In genomic region chr1:64519901-64520300, GRCm38 (mm10) we compare ENCODE assay signal across 18 mouse cellular contexts. TPM values are rescaled to one million over a fixed set of nuclear protein-coding genes. Genes with fewer than 3 reads are reported as not detected.
DNase-seq lines count a peak whose midpoint lies in the region; ATAC-seq and TF ChIP-seq lines count a peak whose summit lies in the region.
"Had no signal": no experiment of that assay in that cellular context is flagged by ENCODE, and none has a peak within 500 bp of the region (broad histone marks: within the 10 kb centered on the region; RNA-seq: fewer than 3 reads in every experiment).

No protein-coding gene starts in this region.

- DNase-seq in heart, postnatal 36 days: no peak
- peak; percentile 48 for DNase-seq in heart, postnatal 0 days (ENCODE audit: low spot score)
- no peak for DNase-seq in heart, adult 18-20 months
- DNase-seq in lung, adult 18-20 months: no peak
- DNase-seq: adrenal gland, postnatal 10 days; cerebellum, adult 11 months; cerebellum, adult 8-10 months; cerebellum, postnatal 14 days; embryo, embryonic 11 days; gastrocnemius, postnatal 36 days; heart, adult 11 months had no signal

- ATAC-seq in heart, embryonic 11.5 days (replicated peaks; ENCODE audit: insufficient number of reproducible peaks, low FRiP score, low TSS enrichment): no peak
- ATAC-seq in heart, postnatal 0 days (ENCODE audit: insufficient read depth, low read depth): no peak
- ATAC-seq in lung, embryonic 16.5 days (ENCODE audit: low read depth): 0 out of 2 replicates have a peak, but pooled peaks have one; percentile 65
- ATAC-seq: forebrain, embryonic 15.5 days had no signal

- no peak for TF ChIP-seq EP300 in heart, postnatal 0 days (IDR thresholded peaks at IDR 0.05; ENCODE audit: low read depth)

- intact Hi-C loops in heart, postnatal 36 days (cut with DNase I): no loop called here

- WGBS in heart, embryonic 11.5 days (ENCODE audit: insufficient replicate concordance): 33% methylated on average over 1 of the region's 1 CpGs
- 12% methylated on average over 1 of the region's 1 CpGs for WGBS in heart, postnatal 0 days
- WGBS in lung, embryonic 16.5 days: 32% methylated on average over 1 of the region's 1 CpGs

- H3K4me3 ChIP-seq in heart, embryonic 11.5 days (ENCODE audit: low read depth, low read length): no peak overlapping the region
- H3K4me3 ChIP-seq in heart, postnatal 0 days (ENCODE audit: low read depth, low read length): no peak overlapping the region
- H3K4me3 ChIP-seq in lung, embryonic 16.5 days (ENCODE audit: low read length): no peak overlapping the region
- H3K4me3 ChIP-seq in embryonic fibroblast, embryonic 13.5 days (ENCODE audit: insufficient read depth, low read length): no peak overlapping the region
- H3K4me3 ChIP-seq: embryonic facial prominence, embryonic 15.5 days; forebrain, embryonic 15.5 days; heart, embryonic 15.5 days; hindbrain, embryonic 15.5 days had no signal

- no peak for TF ChIP-seq CTCF in heart, postnatal 0 days (IDR thresholded peaks at IDR 0.05; ENCODE audit: low read depth)
- TF ChIP-seq CTCF in embryonic fibroblast, embryonic 13.5 days (IDR thresholded peaks at IDR 0.05; ENCODE audit: borderline replicate concordance, insufficient read depth, low read length): no peak

- peak overlapping the region; percentile 47 for H3K27ac ChIP-seq in heart, embryonic 11.5 days (ENCODE audit: low read depth, low read length)
- H3K27ac ChIP-seq in heart, postnatal 0 days (ENCODE audit: low read depth): 0 out of 2 replicates have a peak overlapping the region, but pooled peaks have one; percentile 5
- H3K27ac ChIP-seq in lung, embryonic 16.5 days (ENCODE audit: low read length): no peak overlapping the region
- peak overlapping the region; percentile 24; the same call in 1 of the 2 replicates for H3K27ac ChIP-seq in embryonic fibroblast, embryonic 13.5 days (ENCODE audit: insufficient read depth, low read length)
- H3K27ac ChIP-seq: embryonic facial prominence, embryonic 15.5 days; forebrain, embryonic 15.5 days; heart, embryonic 15.5 days; hindbrain, embryonic 15.5 days had no signal

- H3K36me3 ChIP-seq in heart, embryonic 11.5 days (ENCODE audit: control insufficient read depth, insufficient read depth, low read length): no peaks in the 10 kb centered on the region
- H3K36me3 ChIP-seq in heart, postnatal 0 days (replicated peaks; ENCODE audit: control insufficient read depth, insufficient read depth, low read length): no peaks in the 10 kb centered on the region
- no peaks in the 10 kb centered on the region for H3K36me3 ChIP-seq in lung, embryonic 16.5 days (ENCODE audit: control insufficient read depth, insufficient read depth, low read length)
- H3K36me3 ChIP-seq: embryonic facial prominence, embryonic 15.5 days; forebrain, embryonic 15.5 days; heart, embryonic 15.5 days; hindbrain, embryonic 15.5 days had no signal

- H3K9me3 ChIP-seq in heart, embryonic 11.5 days (replicated peaks; ENCODE audit: control insufficient read depth, low read length): no peaks in the 10 kb centered on the region
- no peaks in the 10 kb centered on the region for H3K9me3 ChIP-seq in heart, postnatal 0 days (replicated peaks; ENCODE audit: control insufficient read depth, low read length)
- no peaks in the 10 kb centered on the region for H3K9me3 ChIP-seq in lung, embryonic 16.5 days (ENCODE audit: control insufficient read depth, low read length)
- H3K9me3 ChIP-seq: embryonic facial prominence, embryonic 15.5 days; forebrain, embryonic 15.5 days; heart, embryonic 15.5 days; hindbrain, embryonic 15.5 days had no signal

- H3K4me1 ChIP-seq in heart, embryonic 11.5 days (ENCODE audit: control insufficient read depth, insufficient read depth, low read length): peaks cover 18% of the 10 kb centered on the region
- peaks cover 44% of the 10 kb centered on the region for H3K4me1 ChIP-seq in heart, postnatal 0 days (ENCODE audit: control insufficient read depth, insufficient read depth)
- peaks cover 7% of the 10 kb centered on the region for H3K4me1 ChIP-seq in lung, embryonic 16.5 days (replicated peaks; ENCODE audit: control insufficient read depth, insufficient read depth, low read length)
- H3K4me1 ChIP-seq in embryonic fibroblast, embryonic 13.5 days (ENCODE audit: control insufficient read depth, insufficient read depth, low read length): peaks cover 5% of the 10 kb centered on the region; the same call in 1 of the 2 replicates
- H3K4me1 ChIP-seq: embryonic facial prominence, embryonic 15.5 days; forebrain, embryonic 15.5 days; hindbrain, embryonic 15.5 days had no signal

- H3K9ac ChIP-seq in heart, embryonic 11.5 days (ENCODE audit: low read depth, low read length): no peak overlapping the region
- no peak overlapping the region for H3K9ac ChIP-seq in heart, postnatal 0 days (replicated peaks; ENCODE audit: low read depth, low read length)
- no peak overlapping the region for H3K9ac ChIP-seq in lung, embryonic 16.5 days (ENCODE audit: low read length)
- H3K9ac ChIP-seq: embryonic facial prominence, embryonic 15.5 days; forebrain, embryonic 15.5 days; heart, embryonic 15.5 days; hindbrain, embryonic 15.5 days had no signal

- TF ChIP-seq POLR2A in embryonic fibroblast, embryonic 13.5 days (IDR thresholded peaks at IDR 0.05; ENCODE audit: low read depth, low read length): no peak

- H3K4me2 ChIP-seq in heart, embryonic 11.5 days: no peak overlapping the region
- no peak overlapping the region for H3K4me2 ChIP-seq in heart, postnatal 0 days (ENCODE audit: low read depth, low read length)
- H3K4me2 ChIP-seq in lung, embryonic 16.5 days (ENCODE audit: low read depth, low read length): no peak overlapping the region
- H3K4me2 ChIP-seq: embryonic facial prominence, embryonic 15.5 days; forebrain, embryonic 15.5 days; heart, embryonic 15.5 days; hindbrain, embryonic 15.5 days had no signal

- H3K27me3 ChIP-seq in heart, embryonic 11.5 days (ENCODE audit: control insufficient read depth, insufficient read depth, low read length): no peaks in the 10 kb centered on the region
- no peaks in the 10 kb centered on the region for H3K27me3 ChIP-seq in heart, postnatal 0 days (ENCODE audit: control insufficient read depth, insufficient read depth, low read length)
- H3K27me3 ChIP-seq in lung, embryonic 16.5 days (ENCODE audit: control insufficient read depth, insufficient read depth, low read depth, low read length): no peaks in the 10 kb centered on the region
- H3K27me3 ChIP-seq: embryonic facial prominence, embryonic 15.5 days; forebrain, embryonic 15.5 days; heart, embryonic 15.5 days; hindbrain, embryonic 15.5 days had no signal

RNA-seq across cellular contexts. Expression of gene Creb1, which starts 12.5 kb away (rescaled TPM):
- polyA plus RNA-seq in heart, embryonic 11.5 days (2014; fragmentation: Nextera tagmentation; extraction: Ambion mirVana): 30.0 and 33.2 TPM in 2 replicates
- total RNA-seq in heart, postnatal 36 days (2021): 10 to 100 TPM; 22.7 to 25.6 TPM
- total RNA-seq in heart, postnatal 0 days (2014; rRNA removed; ENCODE audit: low replicate concordance): 27.8 and 37.4 TPM in 2 replicates
- polyA plus RNA-seq in heart, postnatal 0 days (2015; fragmentation: Nextera tagmentation; extraction: Ambion mirVana): 9.9 and 11.2 TPM in 2 replicates
- 10 to 100 TPM; 24.2 to 27.4 TPM for total RNA-seq in heart, adult 18-20 months (2021)
- 34.0 and 34.9 TPM in 2 replicates for polyA plus RNA-seq in lung, embryonic 16.5 days (2015; fragmentation: Nextera tagmentation; extraction: Ambion mirVana)
- 38.3 and 45.1 TPM in 2 replicates for polyA plus RNA-seq in embryonic fibroblast, embryonic 13.5 days (2011; ENCODE audit: insufficient read length, low read depth, missing spikeins)
